Mouse (Mus musculus) embryonic fibroblast, embryonic 13.5 days (primary cell): ENCODE measurements around the gene Shank2. TPM values are rescaled to one million over a fixed set of nuclear protein-coding genes. Genes with fewer than 3 reads are reported as not detected.

Experiments used
- H3K27ac ChIP-seq: 2 replicates; pipeline ENCODE4 v1.5.1; 2012; ENCODE audit warnings: low read length, control low read depth, inconsistent platforms; ENCODE audit not compliant: insufficient read depth
- H3K4me1 ChIP-seq: 2 replicates; pipeline ENCODE4 v1.6.1; 2011; ENCODE audit warnings: low read length; ENCODE audit not compliant: control insufficient read depth, insufficient read depth
- H3K4me3 ChIP-seq: 2 replicates; pipeline ENCODE4 v1.5.1; 2011; ENCODE audit warnings: mild to moderate bottlenecking, control low read depth, low read length; ENCODE audit not compliant: insufficient read depth
- CTCF ChIP-seq: IDR thresholded peaks from 2 replicates; pipeline ENCODE4 v1.5.1; 2011; ENCODE audit warnings: mild to moderate bottlenecking, control low read depth, low read length, moderate library complexity, borderline replicate concordance; ENCODE audit not compliant: insufficient read depth
- POLR2A ChIP-seq: IDR thresholded peaks from 2 replicates; pipeline ENCODE4 v1.6.1; 2011; ENCODE audit warnings: low read depth, mild to moderate bottlenecking, control low read depth, low read length, moderate library complexity
- polyA plus RNA-seq: library from polyadenylated mRNA; stranded (reverse); fragments of >200 nt; gene quantifications from 2 replicates; pipeline ENCODE4 v1.2.4, GENCODE M21; 2011; ENCODE audit warnings: low read depth; ENCODE audit not compliant: missing spikeins, insufficient read length

Gene Shank2
- polyA plus RNA-seq, 1 experiment, result 1.6 TPM

GRCm38 (mm10) chr7:144232132-144232706 lies 230.5 kb downstream of the Shank2 start:
- no peak overlapping the region for H3K4me3 ChIP-seq
- TF ChIP-seq POLR2A (no peak), CTCF (no peak)
- H3K4me1 ChIP-seq, result 0 out of 2 replicates have a peak, but pooled peaks cover 2% of the 10 kb centered on the region
- H3K27ac ChIP-seq, result no peak overlapping the region

GRCm38 (mm10) chr7:144233479-144233878 lies 231.8 kb downstream of the Shank2 start:
- Histone ChIP-seq H3K4me1 (peaks cover 5% of the 10 kb centered on the region; the same call in 1 of the 2 replicates), H3K27ac (no peak overlapping the region), H3K4me3 (no peak overlapping the region)
- TF ChIP-seq CTCF (no peak), POLR2A (no peak)

- peaks cover 5% of the 10 kb centered on the region; the same call in 1 of the 2 replicates for H3K4me1 ChIP-seq
- no peak overlapping the region for H3K4me3 ChIP-seq
- no peak overlapping the region for H3K27ac ChIP-seq
- TF ChIP-seq CTCF (peak; percentile 46; the same call in 1 of the 2 replicates), POLR2A (no peak)
These were observed 233.1 kb downstream of the Shank2 start for GRCm38 (mm10) chr7:144234783-144235182.

GRCm38 (mm10) chr7:144235523-144235922 lies 233.8 kb downstream of the Shank2 start:
- peaks cover 5% of the 10 kb centered on the region; the same call in 1 of the 2 replicates for H3K4me1 ChIP-seq
- no peak overlapping the region for H3K27ac ChIP-seq
- TF ChIP-seq POLR2A (no peak), CTCF (no peak)
- H3K4me3 ChIP-seq, result no peak overlapping the region

- H3K27ac ChIP-seq, result no peak overlapping the region
- no peak overlapping the region for H3K4me3 ChIP-seq
- TF ChIP-seq CTCF, result no peak
- no peak for TF ChIP-seq POLR2A
- peaks cover 5% of the 10 kb centered on the region; the same call in 1 of the 2 replicates for H3K4me1 ChIP-seq
These were observed 235.1 kb downstream of the Shank2 start for GRCm38 (mm10) chr7:144236802-144237201.

- no peak for TF ChIP-seq POLR2A
- TF ChIP-seq CTCF, result no peak
- H3K4me3 ChIP-seq, result no peak overlapping the region
- H3K27ac ChIP-seq, result no peak overlapping the region
- peaks cover 5% of the 10 kb centered on the region; the same call in 1 of the 2 replicates for H3K4me1 ChIP-seq
These were observed 236.7 kb downstream of the Shank2 start for GRCm38 (mm10) chr7:144238409-144238808.

- peaks cover 2% of the 10 kb centered on the region; the same call in 1 of the 2 replicates for H3K4me1 ChIP-seq
- TF ChIP-seq CTCF, result no peak
- TF ChIP-seq POLR2A, result no peak
- no peak overlapping the region for H3K4me3 ChIP-seq
- no peak overlapping the region for H3K27ac ChIP-seq
These were observed 237.3 kb downstream of the Shank2 start for GRCm38 (mm10) chr7:144238992-144239391.

GRCm38 (mm10) chr7:144239571-144240370 lies 238.0 kb downstream of the Shank2 start:
- Histone ChIP-seq H3K4me3 (no peak overlapping the region), H3K4me1 (peaks cover 2% of the 10 kb centered on the region; the same call in 1 of the 2 replicates), H3K27ac (no peak overlapping the region)
- no peak for TF ChIP-seq CTCF
- TF ChIP-seq POLR2A, result no peak

- H3K4me3 ChIP-seq, result no peak overlapping the region
- peaks cover 2% of the 10 kb centered on the region; the same call in 1 of the 2 replicates for H3K4me1 ChIP-seq
- H3K27ac ChIP-seq, result no peak overlapping the region
- no peak for TF ChIP-seq POLR2A
- no peak for TF ChIP-seq CTCF
These were observed 239.1 kb downstream of the Shank2 start for GRCm38 (mm10) chr7:144240736-144241343.

- Histone ChIP-seq H3K27ac (no peak overlapping the region), H3K4me1 (no peaks in the 10 kb centered on the region), H3K4me3 (no peak overlapping the region)
- TF ChIP-seq CTCF, result no peak
- TF ChIP-seq POLR2A, result no peak
These were observed 242.5 kb downstream of the Shank2 start for GRCm38 (mm10) chr7:144244203-144244602.
